Mouse (Mus musculus): ENCODE data around the gene Dnajb5. TPM values are rescaled to one million over a fixed set of nuclear protein-coding genes. Genes with fewer than 3 reads are reported as not detected.

Gene Dnajb5
- polyA plus RNA-seq, 1 experiment from 2014 or later = 7.5 TPM

Other genes with a start within 250 kb of the Dnajb5 start
- 0.45 TPM in 1 of 2 replicates, not detected in the other for gene 4930578G10Rik, start 214.3 kb upstream of the Dnajb5 start, polyA plus RNA-seq (2015; fragmentation: Nextera tagmentation; extraction: Ambion mirVana)
- 0.54 TPM in 1 of 2 replicates, not detected in the other for gene Ccl19, start 193.2 kb upstream of the Dnajb5 start, polyA plus RNA-seq (2015; fragmentation: Nextera tagmentation; extraction: Ambion mirVana)
- 68.5 and 77.1 TPM in 2 replicates for gene Ccl21a, start 175.8 kb upstream of the Dnajb5 start, polyA plus RNA-seq (2015; fragmentation: Nextera tagmentation; extraction: Ambion mirVana)
- not detected in 2 replicates for gene Fam205a1, start 95.9 kb upstream of the Dnajb5 start, polyA plus RNA-seq (2015; fragmentation: Nextera tagmentation; extraction: Ambion mirVana)
- gene Gm12394, start 93.0 kb upstream of the Dnajb5 start, polyA plus RNA-seq (2015; fragmentation: Nextera tagmentation; extraction: Ambion mirVana) = 0.06 and 0.14 TPM in 2 replicates
- gene Fam205c, start 75.6 kb upstream of the Dnajb5 start, polyA plus RNA-seq (2015; fragmentation: Nextera tagmentation; extraction: Ambion mirVana) = 0.17 and 0.28 TPM in 2 replicates
- gene Phf24, start 33.2 kb upstream of the Dnajb5 start, polyA plus RNA-seq (2015; fragmentation: Nextera tagmentation; extraction: Ambion mirVana) = 0.44 and 0.79 TPM in 2 replicates
- 0.39 and 1.7 TPM in 2 replicates for gene 1700022I11Rik, start 19.8 kb downstream of the Dnajb5 start, polyA plus RNA-seq (2015; fragmentation: Nextera tagmentation; extraction: Ambion mirVana)
- gene Vcp, start 50.7 kb downstream of the Dnajb5 start, polyA plus RNA-seq (2015; fragmentation: Nextera tagmentation; extraction: Ambion mirVana) = 560 and 578 TPM in 2 replicates
- gene Fancg, start 60.7 kb downstream of the Dnajb5 start, polyA plus RNA-seq (2015; fragmentation: Nextera tagmentation; extraction: Ambion mirVana) = 19.5 and 20.6 TPM in 2 replicates
- gene Pigo, start 76.0 kb downstream of the Dnajb5 start, polyA plus RNA-seq (2015; fragmentation: Nextera tagmentation; extraction: Ambion mirVana) = 29.8 and 32.2 TPM in 2 replicates
- gene Stoml2, start 81.9 kb downstream of the Dnajb5 start, polyA plus RNA-seq (2015; fragmentation: Nextera tagmentation; extraction: Ambion mirVana) = 363 and 374 TPM in 2 replicates
- 11.7 and 12.9 TPM in 2 replicates for gene Fam214b, start 96.4 kb downstream of the Dnajb5 start, polyA plus RNA-seq (2015; fragmentation: Nextera tagmentation; extraction: Ambion mirVana)
- 6.8 and 8.6 TPM in 2 replicates for gene Unc13b, start 109.1 kb downstream of the Dnajb5 start, polyA plus RNA-seq (2015; fragmentation: Nextera tagmentation; extraction: Ambion mirVana)

Measured in kidney, embryonic 16.5 days (tissue).